Mouse (Mus musculus): ENCODE data around the gene Mnd1.

Gene Mnd1

DNA sequence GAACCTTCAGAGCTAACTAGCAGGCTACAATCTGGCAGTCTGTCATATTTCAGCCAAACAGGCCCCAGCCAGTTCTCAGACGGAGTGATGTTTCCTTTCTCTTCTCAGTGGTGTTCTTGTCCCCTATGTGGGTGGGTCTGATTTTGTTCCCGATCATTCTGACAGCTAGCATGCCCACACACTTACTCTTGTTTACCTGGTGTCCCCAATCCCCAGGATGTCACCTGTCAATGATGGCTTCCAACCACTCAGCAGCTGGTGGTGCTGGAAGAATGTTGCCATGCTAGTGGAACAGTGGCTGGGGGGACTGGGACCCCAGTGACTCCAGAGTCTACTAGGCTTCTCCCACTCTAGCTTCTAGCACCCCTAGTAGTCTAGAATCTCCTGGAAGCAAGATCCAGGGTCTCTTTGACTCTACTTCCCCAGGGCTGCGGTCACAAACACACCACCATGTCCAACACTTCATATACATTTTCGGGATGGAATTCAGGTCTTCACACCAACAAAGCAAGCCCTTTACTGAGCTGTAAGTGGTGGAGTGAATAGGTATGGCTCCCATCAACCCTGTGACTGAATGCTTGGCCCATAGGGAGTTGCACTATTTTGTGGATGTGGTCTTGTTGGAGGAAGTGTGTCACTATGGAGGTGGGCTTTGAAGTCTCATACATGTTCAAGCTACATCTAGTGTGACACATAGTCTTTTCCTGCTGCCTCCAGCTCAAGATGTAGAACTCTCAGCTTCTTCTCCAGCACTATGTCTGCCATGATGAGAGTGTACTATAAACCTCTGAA lies 2.2 kb upstream of the Mnd1 start:
- no peak for DNase-seq

GRCm38 (mm10) chr3:84157011-84157410 lies 1.4 kb upstream of the Mnd1 start:
- no peak for DNase-seq

DNA sequence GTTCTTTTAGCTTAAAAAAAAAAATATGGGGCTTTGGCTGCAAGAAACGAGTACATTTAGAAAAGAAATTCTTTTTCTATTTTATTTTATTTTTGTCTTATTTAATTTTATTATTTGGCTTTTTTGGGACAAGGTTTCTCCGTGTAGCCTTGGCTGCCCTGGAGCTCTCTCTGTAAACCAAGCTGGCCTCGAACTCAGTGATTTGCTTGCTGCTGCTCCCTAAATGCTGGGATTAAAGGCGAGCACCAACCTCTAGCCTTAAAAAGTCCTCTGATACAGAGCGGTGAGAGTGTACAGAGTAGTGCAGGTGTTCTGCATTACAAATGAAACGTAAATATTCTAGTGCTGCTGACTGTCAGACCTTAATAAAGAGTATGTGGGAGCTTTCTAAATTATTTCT lies 519 bp upstream of the Mnd1 start:
- DNase-seq = no peak

GRCm38 (mm10) chr3:84155146-84155545 lies 440 bp downstream of the Mnd1 start:
- no peak for DNase-seq

GRCm38 (mm10) chr3:84154721-84155141 lies 855 bp downstream of the Mnd1 start:
- DNase-seq = no peak

DNA sequence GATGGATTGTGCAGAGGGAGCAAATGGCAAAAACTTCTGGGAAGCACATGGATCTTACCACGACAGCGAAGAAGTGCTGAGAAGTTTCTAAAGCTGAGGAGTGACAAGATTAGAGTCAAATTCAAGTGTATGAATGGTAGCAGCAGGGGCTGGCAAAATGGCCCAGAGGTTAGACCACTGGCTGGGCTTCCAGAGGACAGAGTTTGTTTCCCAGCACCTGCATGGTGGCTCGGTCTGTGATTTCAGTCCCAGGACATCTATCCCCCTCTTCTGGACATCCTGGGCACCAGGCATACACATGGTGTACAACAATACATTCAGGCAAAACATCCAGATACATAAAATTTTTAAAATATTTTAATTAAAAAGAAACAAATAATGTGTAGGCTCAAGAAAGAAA lies 5.8 kb downstream of the Mnd1 start:
- DNase-seq = no peak

GRCm38 (mm10) chr3:84140947-84141346 lies 14.6 kb downstream of the Mnd1 start:
- no peak for DNase-seq

- DNase-seq = no peak
Measured at GRCm38 (mm10) chr3:84136509-84136908, 19.1 kb downstream of the Mnd1 start.

DNA sequence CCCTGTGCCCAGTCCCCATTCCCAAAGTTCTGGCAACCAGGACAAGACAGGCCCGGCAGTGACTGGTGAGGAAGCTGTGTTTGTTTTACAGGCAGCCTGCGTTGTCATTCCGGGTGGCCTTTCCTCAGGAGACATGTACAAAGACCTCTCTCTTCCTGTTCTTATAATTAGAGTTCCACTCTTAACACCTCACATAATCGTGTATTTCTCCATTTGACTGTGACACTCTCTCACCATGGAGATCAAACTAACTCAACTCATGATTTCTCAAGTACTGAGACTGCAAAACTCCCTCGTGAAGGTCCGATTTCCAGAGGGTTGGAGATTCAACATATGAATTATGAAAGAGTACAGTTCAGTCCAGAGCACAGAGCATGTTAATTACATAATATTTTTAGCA lies 19.7 kb downstream of the Mnd1 start:
- no peak for DNase-seq

DNA sequence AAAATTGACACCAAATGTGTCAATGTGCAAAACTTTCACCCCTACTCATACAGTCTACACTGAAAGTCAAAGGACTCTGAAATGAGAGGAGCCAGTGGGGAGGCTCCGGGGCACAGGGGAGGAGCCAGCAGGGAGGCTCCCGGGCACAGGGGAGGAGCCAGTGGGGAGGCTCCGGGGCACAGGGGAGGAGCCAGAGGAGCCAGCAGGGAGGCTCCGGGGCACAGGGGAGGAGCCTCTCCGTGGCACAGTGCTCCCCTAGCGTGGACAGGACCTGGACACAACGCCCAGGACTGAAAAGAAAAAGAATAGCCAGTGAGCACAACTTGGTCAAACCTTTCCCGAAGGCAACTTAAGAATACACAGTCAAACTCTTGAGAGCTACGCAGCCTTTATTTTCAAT lies 20.2 kb downstream of the Mnd1 start:
- peak; percentile 22 for DNase-seq

DNA sequence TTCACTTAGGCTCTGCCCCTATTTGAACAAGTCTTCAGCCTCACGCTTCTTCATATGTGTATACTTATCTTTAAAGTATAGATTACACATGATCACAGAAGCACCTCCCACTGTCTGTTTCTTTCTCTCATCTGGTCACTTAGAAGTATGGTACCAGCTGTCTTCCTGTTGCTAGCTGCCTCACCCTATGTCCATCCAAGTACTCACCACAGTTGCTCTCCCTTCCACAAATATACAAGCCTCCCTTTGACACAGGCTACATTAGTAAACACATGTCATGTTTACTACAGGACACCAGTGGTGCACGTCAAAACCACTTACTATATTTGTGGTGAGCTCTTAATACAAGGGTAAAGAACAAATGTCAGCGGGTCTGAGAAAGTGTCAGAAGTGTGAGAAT lies 24.2 kb downstream of the Mnd1 start:
- DNase-seq = no peak

GRCm38 (mm10) chr3:84130776-84131175 lies 24.8 kb downstream of the Mnd1 start:
- DNase-seq = no peak

GRCm38 (mm10) chr3:84128871-84129870 lies 26.4 kb downstream of the Mnd1 start:
- peak; percentile 54 for DNase-seq

DNA sequence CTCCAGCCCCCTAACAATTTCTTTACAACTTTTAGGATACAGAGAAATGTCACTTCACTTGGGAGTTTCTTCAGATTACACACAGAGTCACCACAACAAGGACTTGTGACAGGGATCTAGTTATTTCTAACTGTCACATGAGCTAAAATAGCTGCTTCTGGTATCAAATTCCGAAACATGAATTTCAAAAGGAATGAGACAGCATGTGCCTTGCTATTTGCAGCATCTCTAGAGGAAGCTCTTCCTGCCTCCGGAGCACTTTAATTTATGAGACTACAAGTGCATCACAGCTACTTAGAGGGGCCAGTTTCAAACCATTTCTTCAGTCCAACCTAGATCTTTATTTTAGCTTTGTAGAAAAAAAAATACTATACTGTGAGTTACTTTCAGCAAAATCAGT lies 28.2 kb downstream of the Mnd1 start:
- no peak for DNase-seq

- DNase-seq = no peak
Measured at GRCm38 (mm10) chr3:84126721-84127120, 28.9 kb downstream of the Mnd1 start.

DNA sequence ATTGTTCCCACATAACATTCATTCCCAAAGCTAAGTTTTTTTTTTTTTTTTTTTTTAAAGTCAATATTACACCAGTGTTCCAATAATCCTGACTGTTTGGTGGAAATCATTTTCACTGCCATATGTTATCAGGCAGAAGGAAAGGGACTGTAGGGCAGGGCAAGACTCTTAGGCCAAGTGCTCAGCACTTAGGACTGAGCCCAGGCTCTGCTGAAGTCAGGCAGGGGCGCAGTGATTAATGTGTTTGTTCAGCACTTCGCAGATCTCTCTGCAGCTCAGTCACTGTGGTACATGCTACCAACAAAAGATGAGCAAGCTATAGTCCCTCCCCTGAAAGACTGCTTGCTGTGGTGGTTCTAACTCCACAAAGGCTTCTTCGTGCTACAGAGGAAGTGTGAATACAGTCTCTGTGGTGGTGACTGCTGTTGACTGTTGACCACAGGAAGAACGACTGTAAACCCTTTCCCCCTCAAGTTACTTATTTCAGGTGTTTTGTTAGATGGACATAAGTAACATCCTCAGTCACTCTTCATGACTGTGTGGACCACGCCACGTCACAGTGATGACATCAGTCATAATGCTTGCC lies 29.8 kb downstream of the Mnd1 start:
- no peak for DNase-seq

DNA sequence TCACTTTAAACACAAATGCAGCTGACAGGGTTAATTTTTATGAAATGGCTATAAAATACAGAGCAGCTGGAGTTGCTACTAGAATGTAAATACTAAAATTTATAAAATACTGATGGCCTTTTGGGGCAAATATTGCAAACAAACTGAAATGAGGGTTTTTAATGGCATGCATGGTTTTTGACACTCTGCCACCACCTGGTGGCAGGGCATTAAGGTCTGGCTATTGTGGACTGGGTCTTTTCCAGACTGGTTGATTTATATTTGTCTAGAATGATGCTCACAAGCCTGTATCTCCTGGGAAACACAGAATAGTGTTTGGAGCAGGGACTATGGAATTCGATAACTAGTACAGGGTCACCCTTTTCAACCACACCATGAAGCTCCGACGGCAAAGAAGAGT lies 32.1 kb downstream of the Mnd1 start:
- peak; percentile 41 for DNase-seq

DNA sequence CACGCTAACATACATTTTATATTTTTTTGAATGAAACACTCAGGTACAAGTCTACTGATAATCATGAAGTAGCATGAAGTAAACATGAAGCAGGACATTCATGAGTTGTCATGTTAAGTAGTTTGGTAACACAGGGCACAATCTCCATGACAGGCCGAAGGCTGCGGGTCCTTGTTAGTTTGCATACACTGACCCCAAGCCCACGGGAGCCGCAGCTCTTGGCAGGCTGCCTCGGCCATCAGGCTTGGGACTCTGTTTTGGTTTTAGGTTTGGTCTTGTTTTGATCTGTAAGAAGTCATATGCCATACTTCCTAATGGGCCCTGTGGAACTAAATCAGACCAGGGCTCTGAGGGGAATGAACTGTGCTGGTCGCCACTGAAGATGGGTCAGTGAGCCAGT lies 36.9 kb downstream of the Mnd1 start:
- no peak for DNase-seq

DNA sequence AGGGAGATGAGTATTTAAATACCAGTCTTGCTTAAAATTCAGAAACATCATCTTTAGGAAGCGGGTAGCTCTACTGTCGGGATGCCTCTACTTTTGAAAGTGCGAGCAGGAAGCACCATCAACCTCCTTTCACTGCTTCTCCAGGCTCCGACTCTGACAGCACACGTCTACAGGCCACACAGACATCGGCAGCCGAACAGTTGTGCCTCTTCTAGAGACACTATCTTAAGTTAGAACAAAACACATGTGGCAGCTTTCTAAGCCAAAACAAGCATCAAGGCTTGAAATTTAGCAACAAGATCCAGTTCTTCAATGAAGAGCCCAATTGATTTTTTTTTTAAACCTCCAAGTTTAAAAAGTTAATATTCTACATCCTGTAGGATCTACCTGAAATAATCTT lies 37.4 kb downstream of the Mnd1 start:
- no peak for DNase-seq

GRCm38 (mm10) chr3:84108614-84109013 lies 47.0 kb downstream of the Mnd1 start:
- no peak for DNase-seq

- DNase-seq = no peak
Measured at GRCm38 (mm10) chr3:84106106-84106505, 49.5 kb downstream of the Mnd1 start.

DNA sequence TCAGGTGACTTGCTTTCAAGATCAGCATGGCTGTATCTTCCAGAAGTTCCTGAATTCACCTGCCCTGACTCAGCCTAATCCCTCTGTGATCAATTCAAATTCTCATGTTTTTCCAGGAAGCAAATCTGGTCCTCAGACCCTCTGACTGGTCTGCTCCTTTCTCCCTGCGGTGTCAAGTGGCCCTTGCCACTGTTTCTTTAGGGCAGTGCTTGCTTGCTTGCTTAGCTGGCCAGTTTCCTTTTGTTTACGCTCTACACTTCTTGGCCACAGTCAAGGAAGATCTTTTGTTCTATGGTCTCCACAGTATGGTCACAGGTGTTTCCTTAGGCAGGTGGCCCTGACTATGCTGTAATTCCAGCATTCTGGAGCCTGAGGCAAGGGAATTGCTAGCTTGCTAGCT lies 52.0 kb downstream of the Mnd1 start:
- DNase-seq = no peak

- DNase-seq = no peak
Measured at GRCm38 (mm10) chr3:84092875-84093274, 62.7 kb downstream of the Mnd1 start.

GRCm38 (mm10) chr3:84090982-84091381 lies 64.6 kb downstream of the Mnd1 start:
- peak; percentile 50 for DNase-seq
